Mouse (Mus musculus) CH12.LX (cell line): Measurements from ENCODE around the gene Crhbp. TPM values are rescaled to one million over a fixed set of nuclear protein-coding genes. Genes with fewer than 3 reads are reported as not detected.
A peak's percentile ranks its signal among the peaks of the same experiment; 100 is the strongest.

Experiments used
- DNase-seq: peaks from one replicate; pipeline ENCODE4 v3.0.0-alpha.2; 2013; ENCODE audit errors: extremely low read depth
- H3K27ac ChIP-seq: 2 replicates; pipeline ENCODE4 v1.5.1; 2012; ENCODE audit warnings: low read depth, mild to moderate bottlenecking, control low read depth, moderate library complexity; ENCODE audit not compliant: insufficient read depth
- H3K27me3 ChIP-seq: replicated peaks from 2 replicates; pipeline ENCODE3; 2012; ENCODE audit warnings: inconsistent platforms
- H3K36me3 ChIP-seq, 2 experiments: replicated peaks in 1 of 2; 2 replicates each; pipeline versions ENCODE3 to v1.6.1; 2012; ENCODE audit warnings: inconsistent platforms in 1 of 2, low read length in 1 of 2, mild to moderate bottlenecking in 1 of 2, mixed read lengths in 1 of 2, moderate library complexity in 1 of 2; ENCODE audit not compliant: control insufficient read depth in 1 of 2, insufficient read depth in 1 of 2
- H3K4me1 ChIP-seq, 2 experiments: 2 replicates each; pipeline ENCODE4 v1.6.1; 2012; ENCODE audit warnings: inconsistent platforms in 1 of 2, moderate library complexity in 1 of 2; ENCODE audit not compliant: insufficient read depth in 2 of 2, control insufficient read depth in 1 of 2
- H3K4me2 ChIP-seq: 2 replicates; pipeline ENCODE4 v1.6.1; 2012; ENCODE audit warnings: low read depth, mild to moderate bottlenecking, control low read depth; ENCODE audit not compliant: poor library complexity, insufficient read depth, severe bottlenecking
- H3K4me3 ChIP-seq, 3 experiments: fragments of 150-350 bp in 1 of 3; sonication (generic) in 1 of 3; replicated peaks in 1 of 3; 2 replicates each; pipeline versions ENCODE3 to v1.5.1; 2011 to 2012; ENCODE audit warnings: low read depth in 2 of 3, low read length in 2 of 3, mild to moderate bottlenecking in 2 of 3, moderate library complexity in 2 of 3, control low read depth in 1 of 3, improper control_type of control experiment in 1 of 3, inconsistent platforms in 1 of 3, mixed read lengths in 1 of 3; ENCODE audit not compliant: poor library complexity in 1 of 3
- H3K79me2 ChIP-seq: replicated peaks from 2 replicates; pipeline ENCODE4 v1.6.1; 2012; ENCODE audit warnings: mild to moderate bottlenecking, moderate library complexity; ENCODE audit not compliant: control insufficient read depth, poor library complexity, insufficient read depth, severe bottlenecking; ENCODE audit errors: extremely low read depth
- H3K9ac ChIP-seq: 2 replicates; pipeline ENCODE4 v1.6.1; 2012; ENCODE audit warnings: low read depth, mild to moderate bottlenecking, control low read depth, moderate library complexity; ENCODE audit not compliant: insufficient read depth
- H3K9me3 ChIP-seq: replicated peaks from 2 replicates; pipeline ENCODE3; 2012; ENCODE audit warnings: low read length, inconsistent platforms, mixed read lengths
- CHD2 ChIP-seq: IDR thresholded peaks from 2 replicates; pipeline ENCODE4 v1.6.1; 2011; ENCODE audit warnings: low read length, improper control_type of control experiment
- CTCF ChIP-seq, 2 experiments: IDR thresholded peaks in 1 of 2; conservative IDR thresholded peaks in 1 of 2; 2 replicates each; pipeline ENCODE4 v1.5.1; 2011 to 2012; ENCODE audit warnings: low read depth in 2 of 2, low read length in 2 of 2, improper control_type of control experiment in 1 of 2, inconsistent platforms in 1 of 2, mild to moderate bottlenecking in 1 of 2, moderate library complexity in 1 of 2
- E2F4 ChIP-seq: IDR thresholded peaks from 2 replicates; pipeline ENCODE4 v1.6.1; 2011; ENCODE audit warnings: low read depth, low read length, improper control_type of control experiment; ENCODE audit not compliant: insufficient replicate concordance
- EP300 ChIP-seq: IDR thresholded peaks from 2 replicates; pipeline ENCODE4 v1.6.1; 2011; ENCODE audit warnings: low read length, improper control_type of control experiment
- HCFC1 ChIP-seq: IDR thresholded peaks from 2 replicates; pipeline ENCODE4 v1.6.1; 2012; ENCODE audit warnings: low read depth, mild to moderate bottlenecking, inconsistent platforms, low read length, improper control_type of control experiment
- IRF4 ChIP-seq: IDR thresholded peaks from 2 replicates; pipeline ENCODE4 v1.6.1; 2014; ENCODE audit warnings: low read depth, mild to moderate bottlenecking, inconsistent platforms, low read length, improper control_type of control experiment
- MAZ ChIP-seq: IDR thresholded peaks from 2 replicates; pipeline ENCODE4 v1.6.1; 2012; ENCODE audit warnings: low read depth, mild to moderate bottlenecking, inconsistent platforms, low read length, improper control_type of control experiment, moderate library complexity
- NELFE ChIP-seq: IDR thresholded peaks from 2 replicates; pipeline ENCODE4 v1.6.1; 2011; ENCODE audit warnings: low read depth, low read length, improper control_type of control experiment
- POLR2AphosphoS2 ChIP-seq: IDR thresholded peaks from 2 replicates; pipeline ENCODE4 v1.6.1; 2011; ENCODE audit warnings: low read depth, low read length, improper control_type of control experiment
- RAD21 ChIP-seq: IDR thresholded peaks from 2 replicates; pipeline ENCODE4 v1.6.1; 2011; ENCODE audit warnings: low read depth, mild to moderate bottlenecking, low read length, improper control_type of control experiment, moderate library complexity
- SIN3A ChIP-seq: IDR thresholded peaks from 2 replicates; pipeline ENCODE4 v1.6.1; 2012; ENCODE audit warnings: low read length, improper control_type of control experiment, inconsistent platforms
- SMC3 ChIP-seq: IDR thresholded peaks from 2 replicates; pipeline ENCODE4 v1.6.1; 2011; ENCODE audit warnings: low read depth, low read length, improper control_type of control experiment
- TCF12 ChIP-seq: IDR thresholded peaks from 2 replicates; pipeline ENCODE4 v1.6.1; 2014; ENCODE audit warnings: low read depth, mild to moderate bottlenecking, inconsistent platforms, low read length, improper control_type of control experiment
- USF1 ChIP-seq: IDR thresholded peaks from 2 replicates; pipeline ENCODE4 v1.6.1; 2014; ENCODE audit warnings: low read depth, mild to moderate bottlenecking, inconsistent platforms, low read length, improper control_type of control experiment
- USF2 ChIP-seq: conservative IDR thresholded peaks from 2 replicates; pipeline ENCODE4 v1.6.1; 2011; ENCODE audit warnings: low read depth, low read length, improper control_type of control experiment
- ZC3H11A ChIP-seq: IDR thresholded peaks from 2 replicates; pipeline ENCODE4 v1.6.1; 2012; ENCODE audit warnings: low read depth, mild to moderate bottlenecking, inconsistent platforms, low read length, improper control_type of control experiment
- ZKSCAN1 ChIP-seq: IDR thresholded peaks from 2 replicates; pipeline ENCODE4 v1.6.1; 2012; ENCODE audit warnings: low read depth, inconsistent platforms, low read length, improper control_type of control experiment, borderline replicate concordance
- ZNF384 ChIP-seq: IDR thresholded peaks from 2 replicates; pipeline ENCODE4 v1.6.1; 2012; ENCODE audit warnings: low read depth, low read length, improper control_type of control experiment, inconsistent platforms
- dilution Hi-C: fragments of 300-500 bp; cut with MboI; formaldehyde crosslinking; loops from 2 replicates; pipeline ENCODE4 v1.14.3; 2020; ENCODE audit warnings: low sequenced_read_pairs; ENCODE audit not compliant: extremely low pct_unique_long_range_greater_than_20kb, extremely low pct_ligation_motif_present
- in situ Hi-C: fragments of 300-500 bp; cut with MboI; formaldehyde crosslinking; loops from 3 replicates; pipeline ENCODE4 v1.14.3; 2019; ENCODE audit warnings: low sequenced_read_pairs, low pct_ligation_motif_present, low pct_unique_long_range_greater_than_20kb, mixed read lengths
- polyA plus RNA-seq: library from polyadenylated mRNA; unstranded; fragments of >175 nt; gene quantifications from 2 replicates; pipeline ENCODE4 v1.2.1, GENCODE M21; 2012; ENCODE audit warnings: low read depth; ENCODE audit not compliant: insufficient read length
- total RNA-seq, 2 experiments: library from RNA; depleted of rRNA; stranded (reverse); fragments of 300-350 nt in 1 of 2; fragments of >200 nt in 1 of 2; gene quantifications; 2 replicates each; pipeline ENCODE4 v1.2.3; 2012 to 2014

The Crhbp gene
- total and polyA plus RNA-seq, 3 experiments, result not detected

GRCm38 (mm10) chr13:95474294-95474693 lies 29.6 kb upstream of the Crhbp start:
- TF ChIP-seq EP300 (no peak), USF1 (no peak), ZKSCAN1 (no peak), CHD2 (no peak), ZNF384 (no peak), SMC3 (no peak), POLR2AphosphoS2 (no peak), TCF12 (no peak), NELFE (no peak), HCFC1 (no peak), MAZ (no peak), SIN3A (no peak), E2F4 (no peak), IRF4 (no peak), USF2 (no peak)
- in situ Hi-C loops, result loop anchor here (5.0 kb wide), 1 partner anchor 87 kb away; no protein-coding TSS in a partner anchor
- no peak for DNase-seq
- Histone ChIP-seq H3K27me3 (peaks cover 4% of the 10 kb centered on the region), H3K79me2 (no peaks in the 10 kb centered on the region), H3K27ac (no peak overlapping the region), H3K4me1 (peaks cover 0 to 3% of the 10 kb centered on the region in 2 experiments; a peak in 1 of 4 replicates), H3K4me2 (no peak overlapping the region), H3K4me3 (no peak overlapping the region), H3K9me3 (no peaks in the 10 kb centered on the region), H3K9ac (no peak overlapping the region), H3K36me3 (no peaks in the 10 kb centered on the region)
- dilution Hi-C loops, result no loop called here

DNA sequence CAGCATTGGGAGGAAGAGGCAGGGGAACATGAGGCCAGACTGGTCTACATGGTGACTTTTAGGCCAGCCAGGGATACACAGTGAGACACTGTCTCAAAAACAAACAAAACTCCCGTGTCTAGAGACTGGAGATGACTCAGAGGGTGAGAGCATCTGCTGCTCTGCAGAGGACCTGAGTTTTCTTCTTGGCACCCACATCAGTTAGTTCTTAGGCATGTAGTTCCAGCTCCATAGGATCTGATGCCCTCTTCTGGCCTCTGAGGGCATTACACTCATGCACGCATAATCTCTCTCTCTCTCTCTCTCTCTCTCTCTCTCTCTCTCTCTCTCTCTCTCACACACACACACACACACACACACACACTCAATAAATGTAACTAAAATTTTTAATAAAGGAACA lies 26.2 kb upstream of the Crhbp start:
- H3K79me2 ChIP-seq, result no peaks in the 10 kb centered on the region
- DNase-seq, result peak; percentile 50
- TF ChIP-seq ZKSCAN1 (no peak), ZC3H11A (peak; percentile 21; the same call in 1 of the 2 replicates), CTCF (conservative IDR thresholded peaks at IDR 0.05 in 1 of 2, IDR thresholded peaks at IDR 0.05 in 1 of 2; ENCODE audit: low read depth in 2 of 2, low read length in 2 of 2) (peak; percentile 59 to 72; a peak in 3 of 4 replicates), SMC3 (peak; percentile 84), RAD21 (peak; percentile 61)
- H3K9me3 ChIP-seq, result no peaks in the 10 kb centered on the region
- H3K4me3 ChIP-seq, result no peak overlapping the region
- H3K27me3 ChIP-seq, result peaks cover under 1% of the 10 kb centered on the region
- no peak overlapping the region for H3K4me2 ChIP-seq
- dilution Hi-C loops (no loop called here), in situ Hi-C loops (loop anchor here (5.0 kb wide), 1 partner anchor 84 kb away; no protein-coding TSS in a partner anchor)
- H3K4me1 ChIP-seq, result peaks cover 0 to 3% of the 10 kb centered on the region in 2 experiments; a peak in 1 of 4 replicates
- H3K9ac ChIP-seq, result no peak overlapping the region
- H3K27ac ChIP-seq, result no peak overlapping the region
- no peaks in the 10 kb centered on the region for H3K36me3 ChIP-seq
